Mouse (Mus musculus): Measurements from ENCODE around the gene Lrrc4.

Gene Lrrc4

DNA sequence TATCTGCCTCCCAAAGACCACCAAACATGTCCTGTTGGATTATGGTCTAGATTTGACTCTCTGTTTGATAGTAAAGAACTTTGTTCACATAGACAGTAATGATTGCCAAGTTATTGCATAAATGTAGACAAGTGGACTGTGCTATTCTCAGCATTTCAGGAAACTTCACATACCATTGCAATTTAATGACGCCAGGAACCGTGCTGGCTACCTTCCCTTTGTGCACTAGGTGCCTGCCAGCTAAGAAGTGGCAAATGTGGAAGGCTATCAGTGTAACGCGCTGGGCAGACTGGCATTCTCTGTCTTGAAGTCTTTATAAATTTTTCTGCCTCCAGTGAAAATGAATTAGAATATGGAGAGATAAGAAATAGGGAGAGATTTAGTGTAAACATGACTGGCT is 151.0 kb downstream of the Lrrc4 start:
- in situ Hi-C loops (cut with MseI, MboI): no loop called here

DNA sequence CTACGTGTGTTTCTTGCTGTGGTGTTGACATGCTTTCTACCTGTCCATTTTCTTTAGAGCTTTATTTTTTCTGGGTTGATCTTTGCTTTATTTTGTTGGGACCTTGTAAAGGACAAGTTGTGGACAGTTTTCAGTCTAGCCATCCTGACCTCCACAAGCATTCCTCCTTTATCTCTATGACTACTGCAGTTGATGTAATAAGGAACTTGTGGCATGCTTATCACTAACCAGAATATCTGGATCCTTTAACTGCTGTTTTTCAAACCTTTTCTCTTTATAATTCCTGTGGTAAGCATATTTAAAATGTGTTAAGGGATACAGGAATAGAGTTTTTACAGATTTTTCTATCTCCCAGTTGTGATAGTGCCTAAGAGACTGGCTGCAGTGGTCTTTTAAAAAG is 152.7 kb downstream of the Lrrc4 start:
- in situ Hi-C loops (cut with MseI, MboI): no loop called here

DNA sequence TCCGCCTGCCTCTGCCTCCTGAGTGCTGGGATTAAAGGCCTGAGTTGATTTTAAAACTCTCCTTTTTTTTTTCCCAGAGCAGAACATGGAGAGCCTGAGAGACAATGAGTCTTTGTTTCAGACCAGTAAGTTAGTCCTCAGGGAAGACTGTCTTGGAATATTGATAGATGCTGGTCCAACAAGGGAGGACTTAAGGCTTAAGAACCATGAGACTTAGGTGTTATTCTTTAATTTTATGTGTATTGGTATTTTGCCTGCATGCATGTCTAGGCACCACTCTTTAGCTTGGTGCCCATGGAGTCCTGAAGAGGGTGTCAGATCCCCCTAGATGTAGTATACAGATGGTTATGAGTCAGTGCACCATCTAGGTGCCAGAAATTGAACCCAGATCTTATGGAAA is 156.9 kb downstream of the Lrrc4 start:
- in situ Hi-C loops (cut with MseI, MboI): no loop called here

DNA sequence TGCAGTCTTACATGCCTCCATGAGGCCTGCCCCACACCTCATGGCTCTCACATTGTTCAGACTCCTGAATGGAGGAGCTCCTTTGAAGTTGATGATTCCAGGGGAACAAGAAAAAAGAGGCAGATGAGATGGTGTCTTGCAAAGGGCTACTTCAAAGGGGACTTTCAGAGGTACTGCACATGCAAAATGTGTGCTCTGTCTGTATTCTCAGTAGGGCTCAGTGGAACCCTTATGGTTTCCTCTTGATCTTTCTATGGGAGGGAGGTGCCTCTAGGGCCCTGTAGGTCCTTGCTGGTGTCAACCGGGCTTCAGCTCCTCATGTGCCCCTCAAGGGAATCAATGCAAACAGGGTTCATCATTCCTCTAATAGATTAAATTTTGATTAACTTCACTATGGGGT is 159.2 kb downstream of the Lrrc4 start:
- in situ Hi-C loops (cut with MseI, MboI): no loop called here

DNA sequence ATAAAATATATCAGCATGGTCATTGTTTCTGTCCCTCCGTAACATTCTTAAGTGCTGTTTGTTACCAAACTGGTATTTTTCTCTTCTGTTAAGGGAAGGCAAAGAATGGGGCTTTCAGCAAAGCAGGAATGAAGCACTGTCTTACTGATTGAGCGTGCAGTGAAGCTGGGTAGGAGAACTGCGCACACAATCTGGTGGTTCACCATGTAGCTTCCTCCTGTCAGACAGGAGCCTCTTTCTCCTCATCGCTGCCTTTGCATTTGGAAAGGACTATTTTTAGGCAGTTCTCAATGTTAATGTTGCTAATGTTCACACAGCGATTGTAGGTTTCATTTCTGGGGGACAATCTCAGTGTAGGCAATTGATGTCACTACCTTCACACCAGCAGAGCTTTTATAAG is 162.3 kb downstream of the Lrrc4 start:
- in situ Hi-C loops (cut with MseI, MboI): no loop called here

DNA sequence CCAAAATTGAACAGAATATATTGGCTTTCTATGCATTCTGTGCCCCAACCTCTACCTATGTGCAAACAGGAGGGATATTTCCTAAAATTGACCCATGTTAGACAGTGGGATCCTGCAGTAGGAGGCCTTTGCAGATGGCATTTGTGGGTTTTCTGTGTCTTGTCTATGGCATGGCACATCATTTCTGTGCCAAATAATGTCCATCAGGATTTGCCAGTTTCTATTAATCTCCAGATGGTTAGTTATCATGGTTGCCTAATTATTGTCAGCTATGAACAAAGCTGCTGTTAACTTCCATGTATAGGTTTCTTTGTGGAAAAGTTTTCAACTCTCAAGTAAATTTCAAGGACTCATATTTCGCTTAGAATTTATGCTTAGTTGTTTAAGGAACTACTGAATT is 164.0 kb downstream of the Lrrc4 start:
- in situ Hi-C loops (cut with MseI, MboI): no loop called here

DNA sequence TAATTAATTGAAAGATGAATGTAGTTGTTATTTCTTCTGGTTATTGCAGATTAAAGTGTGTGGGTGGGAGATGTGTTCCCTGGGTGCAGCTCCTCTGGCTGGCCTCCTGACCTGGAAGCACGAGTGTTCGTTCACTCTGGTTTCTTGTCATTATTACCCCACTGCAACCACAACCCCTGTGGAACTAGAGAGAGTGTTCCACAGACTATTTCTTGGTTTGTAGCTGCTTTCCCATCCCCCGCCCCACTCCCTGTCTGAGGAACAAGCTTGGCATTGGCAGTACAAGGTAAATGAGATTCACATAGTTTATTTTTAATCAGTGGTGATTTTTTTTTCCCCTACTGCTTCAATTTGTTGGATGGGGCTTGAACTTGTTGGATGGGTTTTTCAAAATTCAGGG is 166.8 kb downstream of the Lrrc4 start:
- in situ Hi-C loops (cut with MseI, MboI): no loop called here

DNA sequence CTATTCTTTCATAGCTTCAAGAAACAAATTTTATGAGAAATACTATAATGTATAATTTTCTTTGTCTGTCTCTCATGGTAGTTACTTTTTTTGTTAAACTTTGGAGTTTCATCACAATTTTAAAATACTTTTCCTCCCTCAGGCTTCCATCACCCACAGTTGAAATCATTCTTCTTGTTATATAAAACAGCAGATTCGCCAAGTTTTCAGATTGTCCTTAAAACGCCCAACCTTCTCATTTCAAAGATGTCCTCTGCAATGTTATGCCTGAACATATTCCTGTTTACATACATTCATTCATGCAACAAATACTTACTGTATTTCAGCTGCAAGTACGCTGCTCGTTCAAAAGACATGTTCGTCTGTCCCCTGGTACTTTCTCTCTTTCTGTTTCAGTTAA is 167.9 kb downstream of the Lrrc4 start:
- in situ Hi-C loops (cut with MseI, MboI): no loop called here

DNA sequence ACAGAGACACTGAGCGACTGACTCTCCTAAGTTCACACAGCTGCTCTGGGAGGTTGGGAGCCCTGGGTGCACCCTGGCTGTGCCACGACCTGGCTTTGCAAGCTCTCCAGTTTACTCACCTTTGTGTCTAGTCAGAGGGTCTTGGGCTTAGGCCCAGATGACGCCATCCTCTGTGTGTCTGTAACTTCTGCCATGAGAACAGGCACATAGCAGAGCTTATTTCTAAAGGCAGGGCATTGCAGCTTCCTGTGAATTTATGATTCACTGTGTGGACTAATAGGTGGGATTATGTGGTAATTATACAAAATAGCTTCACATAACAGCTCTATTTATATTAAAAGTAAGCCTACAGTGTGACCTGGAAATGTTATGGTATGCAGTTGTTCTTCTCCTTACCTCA is 168.5 kb downstream of the Lrrc4 start:
- in situ Hi-C loops (cut with MseI, MboI): no loop called here

DNA sequence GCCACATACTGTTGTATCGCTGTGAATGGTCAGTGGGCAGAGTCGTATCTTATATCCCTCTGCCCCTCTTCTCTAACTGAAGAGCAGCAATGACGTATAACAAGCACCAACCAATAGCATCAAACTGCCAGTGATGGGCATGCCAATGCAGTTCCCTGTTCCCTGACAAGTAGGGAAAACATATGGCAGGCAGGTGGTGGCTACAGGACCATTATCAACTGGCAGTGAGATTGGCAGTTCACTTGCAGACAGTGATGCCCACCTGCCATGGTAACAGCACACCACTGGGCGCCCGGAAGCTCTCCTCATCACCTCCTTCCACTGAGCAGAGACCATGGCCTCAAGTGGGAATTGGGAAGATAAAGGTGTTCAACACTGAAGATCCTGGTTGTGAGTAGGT is 175.0 kb downstream of the Lrrc4 start:
- in situ Hi-C loops (cut with MseI, MboI): no loop called here

DNA sequence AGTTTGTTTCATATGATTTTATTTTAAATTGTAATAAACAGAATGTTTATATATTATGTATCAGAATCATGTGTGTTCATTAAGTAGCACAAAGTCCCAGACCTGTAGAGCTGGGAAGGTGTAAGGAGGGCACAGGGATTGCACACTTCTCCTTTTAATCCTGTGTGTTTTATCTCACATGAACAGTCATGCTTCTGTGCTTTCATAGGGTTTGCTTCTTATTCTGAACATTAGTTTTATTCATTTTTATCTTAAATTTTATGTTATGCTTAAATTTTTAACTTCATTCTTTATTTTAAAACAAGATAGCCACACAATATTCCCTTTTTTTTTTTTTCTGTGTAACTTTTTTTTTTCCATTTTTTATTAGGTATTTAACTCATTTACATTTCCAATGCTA is 186.3 kb downstream of the Lrrc4 start:
- in situ Hi-C loops (cut with MseI, MboI): no loop called here

DNA sequence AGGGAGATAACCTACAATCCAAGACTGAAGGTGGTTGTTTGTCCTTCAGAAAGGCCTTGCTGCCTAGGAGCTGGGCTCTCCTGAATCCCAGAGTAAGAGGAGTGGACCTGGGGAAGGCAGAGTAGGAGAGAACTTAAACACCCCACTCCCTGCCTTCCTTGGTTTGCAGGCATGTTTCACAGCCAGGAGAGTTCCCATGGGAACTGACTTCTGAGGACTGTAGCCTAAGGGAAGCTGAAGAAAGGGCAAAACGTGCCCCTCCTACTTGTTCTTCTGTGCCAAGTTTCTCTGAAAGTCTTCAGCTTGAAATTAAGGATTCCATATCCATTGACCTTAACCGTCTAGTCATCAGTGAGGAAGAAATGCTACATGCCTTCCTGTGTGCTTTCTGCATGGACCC is 188.6 kb downstream of the Lrrc4 start:
- in situ Hi-C loops (cut with MseI, MboI): no loop called here

DNA sequence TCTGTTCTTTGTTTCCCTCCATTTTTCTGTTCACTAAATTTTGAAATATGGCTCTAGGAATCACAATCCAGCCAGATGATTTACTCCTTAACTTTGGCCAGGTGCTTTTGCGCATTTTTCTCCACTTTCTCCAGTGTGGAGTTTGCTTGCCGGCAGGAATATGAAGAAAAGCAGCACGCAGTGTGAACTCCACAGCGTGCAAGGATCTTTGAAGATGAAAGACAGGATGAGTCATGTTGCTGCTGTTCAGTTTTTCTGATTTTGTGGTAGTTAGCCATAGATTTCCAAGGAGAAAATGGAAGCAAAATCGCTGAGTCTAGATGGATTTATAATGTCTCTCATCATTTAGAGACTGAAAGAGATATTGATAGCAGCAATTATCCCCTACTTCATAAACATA is 191.5 kb downstream of the Lrrc4 start:
- in situ Hi-C loops (cut with MseI, MboI): no loop called here

DNA sequence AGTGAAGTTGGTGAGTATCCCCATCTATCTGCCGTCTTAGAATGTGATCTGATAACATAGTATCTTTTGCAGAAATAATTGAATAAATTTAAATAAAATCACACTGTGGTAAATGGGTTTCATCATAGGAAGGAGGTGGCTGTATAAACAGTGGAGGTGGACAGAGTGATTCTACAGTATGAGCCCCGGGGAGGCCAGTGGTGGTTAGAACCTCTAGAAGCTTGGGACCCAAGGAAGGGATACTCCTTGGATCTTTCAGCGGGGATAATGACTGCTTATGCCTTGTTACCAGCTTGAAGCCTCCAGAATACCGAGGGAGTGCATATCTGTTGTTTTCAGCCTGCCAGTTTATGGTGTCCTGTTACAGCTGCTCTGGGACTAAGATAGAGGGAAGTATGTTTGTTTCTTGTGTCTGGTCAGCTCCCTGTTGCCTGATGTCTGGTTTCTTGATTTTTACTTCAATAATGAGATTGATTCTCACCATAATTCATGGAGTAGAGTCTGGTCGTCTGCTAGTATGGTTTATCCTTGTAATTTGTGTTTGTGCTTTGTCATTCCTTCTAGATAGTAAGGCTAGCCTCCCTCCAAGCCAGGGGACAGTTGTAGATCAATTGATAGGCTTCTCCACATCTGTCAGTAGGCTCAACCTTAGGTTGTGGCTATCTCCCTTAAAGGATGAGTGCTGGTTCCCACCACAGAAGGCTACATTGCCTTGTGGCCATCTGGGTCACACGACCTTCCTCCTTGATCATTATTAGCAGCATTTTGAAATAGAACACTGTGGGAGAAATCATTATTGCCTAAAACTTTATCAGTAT is 195.8 kb downstream of the Lrrc4 start:
- in situ Hi-C loops (cut with MseI, MboI): no loop called here

DNA sequence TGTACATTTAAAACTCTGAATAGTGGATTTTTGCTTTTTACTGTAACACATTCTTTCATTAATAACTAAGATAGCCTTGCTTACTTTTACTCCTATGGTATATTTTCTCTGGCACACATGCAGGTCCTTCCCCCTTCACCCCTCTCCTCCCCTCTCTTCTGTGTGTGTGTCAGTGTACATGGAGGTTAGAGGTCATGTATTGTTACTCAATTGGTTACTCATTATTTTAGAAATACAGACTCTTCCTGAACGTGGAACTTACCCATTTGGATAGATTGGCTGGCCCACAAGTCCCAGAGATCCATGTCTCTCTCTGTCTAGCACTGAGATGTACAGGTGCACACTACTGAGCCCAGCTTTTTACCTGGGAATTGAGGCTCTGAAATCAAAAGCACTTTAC is 196.5 kb downstream of the Lrrc4 start:
- in situ Hi-C loops (cut with MseI, MboI): no loop called here

DNA sequence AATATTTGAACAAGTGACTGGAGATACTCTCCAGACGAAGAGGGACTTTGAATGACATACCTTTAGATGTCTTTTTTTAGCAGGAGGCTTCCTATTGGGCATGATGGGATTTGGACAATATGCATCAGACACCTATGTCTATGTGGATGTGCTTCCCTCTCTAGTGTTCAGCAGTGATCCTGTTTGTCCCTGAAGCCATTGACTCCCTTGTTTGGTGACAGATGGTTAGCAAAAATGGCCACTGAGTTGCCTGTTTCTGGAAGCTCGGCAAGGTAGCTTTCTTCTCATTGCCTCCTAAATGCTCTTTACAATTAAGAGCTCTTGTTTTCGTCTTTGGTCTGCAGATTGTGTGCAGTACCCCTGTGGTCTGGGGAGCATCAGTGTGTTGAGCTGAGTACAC is 197.9 kb downstream of the Lrrc4 start:
- in situ Hi-C loops (cut with MseI, MboI): no loop called here

DNA sequence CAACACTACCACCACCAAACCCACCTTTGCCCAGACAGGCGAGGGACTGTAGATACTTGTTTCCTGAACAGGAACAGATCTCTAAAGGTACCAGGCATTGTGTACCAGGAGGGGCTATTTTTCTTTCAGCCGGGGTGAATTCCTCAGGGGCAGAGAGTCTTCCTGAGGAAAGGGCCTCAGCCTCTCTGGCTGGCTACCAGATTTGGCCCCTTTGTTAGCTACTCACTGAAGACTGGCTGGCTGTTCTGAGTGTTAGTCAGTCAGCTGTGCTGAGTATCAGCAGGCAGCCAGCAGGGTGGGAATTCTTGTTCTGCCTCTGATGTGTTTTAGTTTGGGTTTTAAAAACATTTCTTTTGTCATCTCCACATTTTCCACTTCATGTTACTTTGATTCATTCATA is 198.4 kb downstream of the Lrrc4 start:
- in situ Hi-C loops (cut with MseI, MboI): no loop called here

DNA sequence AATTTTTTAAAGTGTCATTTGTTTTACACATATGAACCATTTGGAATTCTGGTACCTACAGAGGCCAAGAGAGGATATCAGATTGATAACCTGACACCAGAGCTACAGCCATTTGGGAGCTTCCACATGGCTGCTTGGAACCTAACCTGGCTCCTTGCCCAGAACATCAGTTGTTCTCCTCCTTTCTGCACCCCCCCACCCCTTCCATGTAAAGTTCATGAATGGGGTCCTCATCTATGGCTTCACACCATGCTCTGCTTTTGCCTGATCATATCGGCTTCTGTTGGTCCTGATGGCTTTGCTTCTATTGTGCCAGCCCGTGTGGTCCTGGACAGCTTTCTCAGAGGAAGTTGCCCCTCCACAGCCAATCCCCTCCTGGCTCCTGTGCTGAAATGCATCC is 200.6 kb downstream of the Lrrc4 start:
- in situ Hi-C loops (cut with MseI, MboI): no loop called here

DNA sequence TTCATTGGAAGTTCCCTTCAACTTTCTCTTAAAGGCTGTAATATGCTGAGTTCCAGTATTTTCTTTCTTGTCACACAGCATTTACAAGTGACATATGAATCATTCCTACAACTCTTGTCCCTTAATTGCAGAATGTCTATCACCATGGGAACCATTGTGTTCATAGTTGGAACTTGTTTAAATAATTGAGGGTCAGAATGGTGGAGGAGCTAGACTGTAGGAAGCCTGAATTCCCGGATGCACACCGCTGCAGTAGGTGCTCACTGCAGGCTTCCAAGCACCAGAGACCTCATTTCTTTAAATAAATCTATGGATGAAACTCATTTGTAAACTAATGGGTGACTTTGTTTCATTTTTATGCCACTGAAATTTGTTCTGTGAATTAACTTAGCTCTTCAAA is 201.7 kb downstream of the Lrrc4 start:
- in situ Hi-C loops (cut with MseI, MboI): no loop called here

DNA sequence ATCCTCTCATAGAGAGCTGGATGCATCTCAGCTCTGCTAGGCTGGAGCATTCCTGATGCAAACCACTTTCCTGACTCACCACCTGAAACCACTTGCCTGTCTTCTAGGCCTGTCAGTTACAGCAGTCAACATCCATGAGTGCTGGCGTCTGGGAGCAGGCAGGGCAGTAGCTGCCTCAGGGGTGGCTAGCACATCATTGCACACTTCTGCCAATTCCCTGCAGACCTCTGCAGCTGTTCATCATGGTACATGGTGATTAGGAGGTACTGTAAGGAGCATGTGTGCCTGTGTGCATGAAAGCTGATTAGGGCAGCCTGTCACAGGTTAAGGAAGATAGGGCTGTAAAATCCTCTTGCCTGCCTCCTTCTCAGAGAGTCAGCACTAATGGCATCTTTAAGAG is 203.1 kb downstream of the Lrrc4 start:
- in situ Hi-C loops (cut with MseI, MboI): no loop called here

DNA sequence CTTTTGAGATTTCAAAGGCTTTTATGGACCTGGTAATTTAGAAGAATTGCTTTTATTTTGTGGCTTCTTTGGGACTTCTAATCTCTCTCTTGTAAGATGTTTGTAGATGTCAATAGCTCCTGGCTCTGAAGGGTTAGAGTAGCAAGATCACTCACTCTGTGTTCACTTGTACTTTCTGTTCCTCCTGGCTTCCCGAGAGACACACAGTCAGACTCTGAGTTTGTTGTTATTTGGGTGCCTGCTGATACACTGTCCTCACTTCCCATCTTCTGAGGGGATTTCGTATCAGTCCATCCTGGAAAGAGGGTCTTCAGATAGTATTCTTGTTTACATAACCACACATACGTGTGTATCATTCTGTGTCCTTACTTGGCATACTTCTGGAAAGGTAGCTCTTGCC is 208.6 kb downstream of the Lrrc4 start:
- in situ Hi-C loops (cut with MseI, MboI): no loop called here

DNA sequence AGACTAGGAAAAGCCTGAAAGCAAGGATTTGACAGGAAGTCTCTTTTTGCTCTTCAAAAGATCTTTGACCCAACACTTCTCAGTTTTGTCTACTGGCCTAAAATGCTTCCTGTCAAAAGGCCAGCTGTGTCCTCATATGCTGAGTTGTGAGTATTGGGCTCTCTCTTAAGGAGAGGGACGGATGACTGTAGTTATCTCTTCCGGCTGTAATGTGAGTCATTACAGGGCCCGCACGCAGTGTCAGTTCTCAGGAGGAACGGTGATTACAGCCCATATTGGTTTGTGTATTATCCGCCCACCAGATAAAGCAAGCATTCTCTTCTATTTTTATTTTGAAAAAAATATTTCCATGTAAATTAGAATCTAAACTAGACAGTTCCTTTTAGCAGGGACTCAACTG is 209.0 kb downstream of the Lrrc4 start:
- in situ Hi-C loops (cut with MseI, MboI): no loop called here

DNA sequence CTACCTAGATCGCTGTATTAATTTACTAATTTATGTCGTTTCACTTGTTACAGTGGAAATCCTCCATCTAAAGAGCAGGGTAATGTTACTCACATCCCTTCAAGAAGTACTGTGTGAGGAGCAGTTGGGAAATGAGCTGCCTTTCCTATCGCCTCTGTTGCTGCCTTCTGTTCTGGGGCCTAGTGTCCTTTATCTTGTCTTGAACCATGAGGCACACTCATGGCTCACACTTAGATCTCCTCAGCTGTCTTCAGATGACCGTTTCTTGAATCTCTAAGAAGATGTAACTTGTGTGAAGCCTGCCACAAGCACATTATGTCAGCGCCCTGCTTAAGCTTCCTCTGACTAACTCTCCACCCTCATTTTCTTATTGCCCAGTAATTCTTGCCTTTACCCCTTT is 209.6 kb downstream of the Lrrc4 start:
- in situ Hi-C loops (cut with MseI, MboI): no loop called here

DNA sequence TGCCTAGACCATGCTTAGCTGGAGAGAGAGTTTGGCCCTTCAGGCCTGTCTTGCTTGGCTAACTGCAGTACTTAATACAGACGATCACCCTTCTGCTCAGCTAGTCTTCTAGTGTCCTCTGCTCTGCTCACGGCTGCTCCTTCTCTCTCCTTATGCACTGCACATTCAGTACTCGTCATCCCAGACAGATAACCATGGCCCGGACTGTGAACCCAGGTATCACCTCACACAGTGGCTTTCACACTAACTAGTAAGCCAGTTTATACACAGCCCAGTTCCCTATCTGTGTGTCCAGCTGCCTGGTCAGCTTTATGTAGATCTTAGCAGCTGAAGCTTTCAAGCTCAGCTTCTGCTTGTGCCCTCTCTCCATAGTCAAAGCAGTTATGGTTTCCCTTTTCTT is 210.1 kb downstream of the Lrrc4 start:
- in situ Hi-C loops (cut with MseI, MboI): no loop called here
